Mouse (Mus musculus): Measurements from ENCODE around the gene Ghr. TPM values are rescaled to one million over a fixed set of nuclear protein-coding genes. Genes with fewer than 3 reads are reported as not detected.

Ghr gene
- polyA plus RNA-seq, 1 experiment from 2014 or later: 10.6 TPM

GRCm38 (mm10) chr15:3434461-3434860 is 148.8 kb downstream of the Ghr start:
- Histone ChIP-seq H3K4me1 (no peaks in the 10 kb centered on the region), H3K4me2 (no peak overlapping the region), H3K9ac (no peak overlapping the region), H3K9me3 (no peaks in the 10 kb centered on the region), H3K27ac (no peak overlapping the region), H3K36me3 (replicated peaks) (no peaks in the 10 kb centered on the region), H3K4me3 (replicated peaks) (no peak overlapping the region), H3K27me3 (no peaks in the 10 kb centered on the region)
- WGBS: 96% methylated on average over 3 of the region's 3 CpGs
- ATAC-seq (ENCODE audit: low FRiP score): no peak

- Histone ChIP-seq H3K36me3 (replicated peaks) (no peaks in the 10 kb centered on the region), H3K4me2 (no peak overlapping the region), H3K27ac (no peak overlapping the region), H3K9ac (no peak overlapping the region), H3K4me1 (no peaks in the 10 kb centered on the region), H3K9me3 (no peaks in the 10 kb centered on the region), H3K4me3 (replicated peaks) (no peak overlapping the region), H3K27me3 (no peaks in the 10 kb centered on the region)
- ATAC-seq (ENCODE audit: low FRiP score): no peak
- WGBS: 77% methylated on average over 7 of the region's 7 CpGs
Observed at GRCm38 (mm10) chr15:3433281-3433680, 150.0 kb downstream of the Ghr start.

- no peak for ATAC-seq (ENCODE audit: low FRiP score)
- Histone ChIP-seq H3K27me3 (no peaks in the 10 kb centered on the region), H3K9me3 (no peaks in the 10 kb centered on the region), H3K4me3 (replicated peaks) (no peak overlapping the region), H3K36me3 (replicated peaks) (no peaks in the 10 kb centered on the region), H3K4me1 (no peaks in the 10 kb centered on the region), H3K27ac (no peak overlapping the region), H3K9ac (no peak overlapping the region), H3K4me2 (no peak overlapping the region)
- 76% methylated on average over 1 of the region's 1 CpGs for WGBS
Observed at GRCm38 (mm10) chr15:3432823-3433222, 150.5 kb downstream of the Ghr start.

- Histone ChIP-seq H3K36me3 (replicated peaks) (no peaks in the 10 kb centered on the region), H3K4me1 (no peaks in the 10 kb centered on the region), H3K27ac (no peak overlapping the region), H3K9me3 (no peaks in the 10 kb centered on the region), H3K4me2 (no peak overlapping the region), H3K4me3 (replicated peaks) (no peak overlapping the region), H3K27me3 (no peaks in the 10 kb centered on the region), H3K9ac (no peak overlapping the region)
- no peak for ATAC-seq (ENCODE audit: low FRiP score)
Observed at GRCm38 (mm10) chr15:3429417-3429816, 153.9 kb downstream of the Ghr start.

- Histone ChIP-seq H3K4me1 (no peaks in the 10 kb centered on the region), H3K4me3 (replicated peaks) (no peak overlapping the region), H3K9ac (no peak overlapping the region), H3K36me3 (replicated peaks) (no peaks in the 10 kb centered on the region), H3K9me3 (no peaks in the 10 kb centered on the region), H3K4me2 (no peak overlapping the region), H3K27me3 (no peaks in the 10 kb centered on the region), H3K27ac (no peak overlapping the region)
- WGBS: 90% methylated on average over 5 of the region's 5 CpGs
- no peak for ATAC-seq (ENCODE audit: low FRiP score)
Observed at GRCm38 (mm10) chr15:3429001-3429400, 154.3 kb downstream of the Ghr start.

- H3K36me3 ChIP-seq (replicated peaks): no peaks in the 10 kb centered on the region
- H3K4me3 ChIP-seq (replicated peaks): no peak overlapping the region
- no peak overlapping the region for H3K27ac ChIP-seq
- no peak for ATAC-seq (ENCODE audit: low FRiP score)
- H3K9me3 ChIP-seq: no peaks in the 10 kb centered on the region
- WGBS: 70% methylated on average over 4 of the region's 4 CpGs
- H3K9ac ChIP-seq: no peak overlapping the region
- H3K4me2 ChIP-seq: no peak overlapping the region
- no peaks in the 10 kb centered on the region for H3K27me3 ChIP-seq
- H3K4me1 ChIP-seq: no peaks in the 10 kb centered on the region
Observed at GRCm38 (mm10) chr15:3426401-3426800, 156.9 kb downstream of the Ghr start.

GRCm38 (mm10) chr15:3423177-3423576 is 160.1 kb downstream of the Ghr start:
- WGBS: 67% methylated on average over 4 of the region's 4 CpGs
- no peak overlapping the region for H3K9ac ChIP-seq
- ATAC-seq (ENCODE audit: low FRiP score): no peak

GRCm38 (mm10) chr15:3417699-3418098 is 165.6 kb downstream of the Ghr start:
- no peaks in the 10 kb centered on the region for H3K36me3 ChIP-seq (replicated peaks)
- no peaks in the 10 kb centered on the region for H3K9me3 ChIP-seq
- H3K27ac ChIP-seq: no peak overlapping the region
- no peak overlapping the region for H3K9ac ChIP-seq
- H3K4me3 ChIP-seq (replicated peaks): no peak overlapping the region
- no peaks in the 10 kb centered on the region for H3K27me3 ChIP-seq
- WGBS: 85% methylated on average over 3 of the region's 3 CpGs
- no peak overlapping the region for H3K4me2 ChIP-seq
- H3K4me1 ChIP-seq: no peaks in the 10 kb centered on the region
- ATAC-seq (ENCODE audit: low FRiP score): no peak

More at GRCm38 (mm10) chr15:3423177-3423576, 160.1 kb downstream of the Ghr start:
- no peaks in the 10 kb centered on the region for H3K27me3 ChIP-seq
- H3K36me3 ChIP-seq (replicated peaks): no peaks in the 10 kb centered on the region
- H3K4me3 ChIP-seq (replicated peaks): no peak overlapping the region
- H3K27ac ChIP-seq: no peak overlapping the region
- no peak overlapping the region for H3K4me2 ChIP-seq
- no peaks in the 10 kb centered on the region for H3K4me1 ChIP-seq
- no peaks in the 10 kb centered on the region for H3K9me3 ChIP-seq

GRCm38 (mm10) chr15:3413103-3413502 is 170.2 kb downstream of the Ghr start:
- H3K9me3 ChIP-seq: no peaks in the 10 kb centered on the region
- H3K4me2 ChIP-seq: no peak overlapping the region
- H3K27ac ChIP-seq: no peak overlapping the region
- ATAC-seq (ENCODE audit: low FRiP score): no peak
- H3K4me1 ChIP-seq: no peaks in the 10 kb centered on the region
- H3K9ac ChIP-seq: no peak overlapping the region
- no peaks in the 10 kb centered on the region for H3K36me3 ChIP-seq (replicated peaks)
- over 99% methylated on average over 3 of the region's 3 CpGs for WGBS
- no peak overlapping the region for H3K4me3 ChIP-seq (replicated peaks)
- no peaks in the 10 kb centered on the region for H3K27me3 ChIP-seq

GRCm38 (mm10) chr15:3408478-3408877 is 174.8 kb downstream of the Ghr start:
- no peaks in the 10 kb centered on the region for H3K4me1 ChIP-seq
- H3K9ac ChIP-seq: no peak overlapping the region
- WGBS: 85% methylated on average over 4 of the region's 4 CpGs
- H3K36me3 ChIP-seq (replicated peaks): no peaks in the 10 kb centered on the region
- H3K27me3 ChIP-seq: no peaks in the 10 kb centered on the region
- H3K9me3 ChIP-seq: no peaks in the 10 kb centered on the region
- no peak overlapping the region for H3K4me2 ChIP-seq
- H3K4me3 ChIP-seq (replicated peaks): no peak overlapping the region
- no peak overlapping the region for H3K27ac ChIP-seq
- no peak for ATAC-seq (ENCODE audit: low FRiP score)

GRCm38 (mm10) chr15:3399196-3399595 is 184.1 kb downstream of the Ghr start:
- Histone ChIP-seq H3K9me3 (no peaks in the 10 kb centered on the region), H3K36me3 (replicated peaks) (no peaks in the 10 kb centered on the region), H3K9ac (no peak overlapping the region), H3K27ac (no peak overlapping the region), H3K27me3 (no peaks in the 10 kb centered on the region), H3K4me3 (replicated peaks) (no peak overlapping the region), H3K4me2 (no peak overlapping the region), H3K4me1 (no peaks in the 10 kb centered on the region)
- ATAC-seq (ENCODE audit: low FRiP score): no peak

GRCm38 (mm10) chr15:3397369-3398100 is 185.8 kb downstream of the Ghr start:
- WGBS: 90% methylated on average over 3 of the region's 3 CpGs
- no peaks in the 10 kb centered on the region for H3K27me3 ChIP-seq
- H3K4me3 ChIP-seq (replicated peaks): no peak overlapping the region
- no peak overlapping the region for H3K4me2 ChIP-seq
- H3K9ac ChIP-seq: no peak overlapping the region
- no peaks in the 10 kb centered on the region for H3K36me3 ChIP-seq (replicated peaks)
- no peaks in the 10 kb centered on the region for H3K9me3 ChIP-seq
- H3K27ac ChIP-seq: no peak overlapping the region
- no peak for ATAC-seq (ENCODE audit: low FRiP score)
- H3K4me1 ChIP-seq: no peaks in the 10 kb centered on the region

- WGBS: 86% methylated on average over 2 of the region's 2 CpGs
- H3K4me3 ChIP-seq (replicated peaks): no peak overlapping the region
- H3K9me3 ChIP-seq: no peaks in the 10 kb centered on the region
- H3K36me3 ChIP-seq (replicated peaks): no peaks in the 10 kb centered on the region
- no peak overlapping the region for H3K9ac ChIP-seq
- no peak for ATAC-seq (ENCODE audit: low FRiP score)
- no peaks in the 10 kb centered on the region for H3K27me3 ChIP-seq
- H3K4me2 ChIP-seq: no peak overlapping the region
- no peak overlapping the region for H3K27ac ChIP-seq
- no peaks in the 10 kb centered on the region for H3K4me1 ChIP-seq
Observed at GRCm38 (mm10) chr15:3396149-3396548, 187.1 kb downstream of the Ghr start.
